9 mouse cellular contexts compared by ENCODE assay signal in the genomic region with DNA sequence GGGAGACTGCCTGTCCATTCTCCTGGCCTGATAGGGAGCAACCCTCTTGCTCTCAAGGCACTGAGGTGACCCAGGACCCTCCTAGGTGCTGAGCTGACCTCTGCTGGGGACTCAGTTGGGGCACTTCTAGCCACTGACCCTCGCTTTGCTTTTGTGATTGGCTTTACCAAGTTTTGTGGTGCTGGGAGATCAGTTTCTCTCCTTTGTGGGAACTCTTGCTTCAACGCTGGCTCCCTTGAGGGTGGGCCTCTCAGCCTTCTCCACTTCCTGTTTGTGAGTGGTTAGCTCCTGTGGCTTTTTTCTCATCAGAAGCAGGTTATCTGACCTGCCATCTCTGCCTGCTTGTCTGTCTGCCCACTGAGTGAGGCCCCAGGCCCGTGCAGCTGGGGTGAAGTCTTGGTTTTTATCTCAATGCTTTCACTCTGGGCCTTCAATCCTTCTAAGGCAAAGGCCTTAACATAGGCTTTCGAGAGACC. TPM values are rescaled to one million over a fixed set of nuclear protein-coding genes. Genes with fewer than 3 reads are reported as not detected.
DNase-seq lines count a peak whose midpoint lies in the region; ATAC-seq and TF ChIP-seq lines count a peak whose summit lies in the region.
"Had no signal": no experiment of that assay in that cellular context is flagged by ENCODE, and none has a peak within 500 bp of the region (broad histone marks: within the 10 kb centered on the region; RNA-seq: fewer than 3 reads in every experiment).

No protein-coding gene starts in this region.

- ATAC-seq in G1E (ENCODE audit: extremely low read depth, insufficient number of reproducible peaks, low FRiP score, poor library complexity, severe bottlenecking) = peak; percentile 22
- peak; percentile 4 for ATAC-seq in liver, embryonic 12.5 days
- no peak for ATAC-seq in forebrain, embryonic 14.5 days
- ATAC-seq in hindbrain, embryonic 13.5 days (ENCODE audit: low FRiP score) = no peak

- TF ChIP-seq CTCF in G1E (IDR thresholded peaks at IDR 0.05; ENCODE audit: low read depth, low read length) = no peak

- H3K4me1 ChIP-seq in G1E (ENCODE audit: insufficient read depth, low read depth, low read length) = peaks cover 76% of the 10 kb centered on the region
- peaks cover 85% of the 10 kb centered on the region for H3K4me1 ChIP-seq in liver, embryonic 12.5 days
- no peaks in the 10 kb centered on the region for H3K4me1 ChIP-seq in forebrain, embryonic 14.5 days (ENCODE audit: control insufficient read depth, insufficient read depth, low read length)
- no peaks in the 10 kb centered on the region for H3K4me1 ChIP-seq in hindbrain, embryonic 13.5 days (replicated peaks)

- H3K36me3 ChIP-seq in G1E (replicated peaks) = peaks cover 12% of the 10 kb centered on the region
- peaks cover 6% of the 10 kb centered on the region for H3K36me3 ChIP-seq in liver, embryonic 12.5 days
- H3K36me3 ChIP-seq in forebrain, embryonic 14.5 days (ENCODE audit: control insufficient read depth, insufficient read depth, low read length) = no peaks in the 10 kb centered on the region
- H3K36me3 ChIP-seq in hindbrain, embryonic 13.5 days = no peaks in the 10 kb centered on the region

- H3K9ac ChIP-seq in liver, embryonic 12.5 days = peak overlapping the region; percentile 86
- no peak overlapping the region for H3K9ac ChIP-seq in forebrain, embryonic 14.5 days (ENCODE audit: low read length)
- H3K9ac ChIP-seq in hindbrain, embryonic 13.5 days = no peak overlapping the region

- DNase-seq in adrenal gland, postnatal 14 days = peak; percentile 26
- no peak for DNase-seq in adrenal gland, postnatal 25 days
- DNase-seq in G1E (ENCODE audit: low spot score) = peak; percentile 70
- DNase-seq in spleen, adult 12 weeks (ENCODE audit: low spot score) = peak; percentile 51
- DNase-seq in testis, postnatal 10 days (ENCODE audit: low spot score) = no peak
- no peak for DNase-seq in forebrain, embryonic 14.5 days (ENCODE audit: low spot score)

- WGBS in liver, embryonic 12.5 days (ENCODE audit: insufficient replicate concordance) = 15% methylated on average over 4 of the region's 4 CpGs
- WGBS in forebrain, embryonic 14.5 days = 64% methylated on average over 4 of the region's 4 CpGs
- WGBS in hindbrain, embryonic 13.5 days = 78% methylated on average over 4 of the region's 4 CpGs

- peak overlapping the region; percentile 84 for H3K4me2 ChIP-seq in liver, embryonic 12.5 days
- no peak overlapping the region for H3K4me2 ChIP-seq in forebrain, embryonic 14.5 days (ENCODE audit: low read length)
- no peak overlapping the region for H3K4me2 ChIP-seq in hindbrain, embryonic 13.5 days

- peak overlapping the region; percentile 72 for H3K4me3 ChIP-seq in G1E (ENCODE audit: low read depth, low read length)
- H3K4me3 ChIP-seq in liver, embryonic 12.5 days = peak overlapping the region; percentile 51
- H3K4me3 ChIP-seq in forebrain, embryonic 14.5 days (ENCODE audit: low read depth, low read length) = no peak overlapping the region
- no peak overlapping the region for H3K4me3 ChIP-seq in hindbrain, embryonic 13.5 days

- no peaks in the 10 kb centered on the region for H3K27me3 ChIP-seq in G1E (ENCODE audit: insufficient read depth, low read length)
- no peaks in the 10 kb centered on the region for H3K27me3 ChIP-seq in liver, embryonic 12.5 days (replicated peaks)
- no peaks in the 10 kb centered on the region for H3K27me3 ChIP-seq in forebrain, embryonic 14.5 days (replicated peaks; ENCODE audit: control insufficient read depth, insufficient read depth, low read length)
- 0 out of 2 replicates have a peak, but pooled peaks cover 8% of the 10 kb centered on the region for H3K27me3 ChIP-seq in hindbrain, embryonic 13.5 days

- peak overlapping the region; percentile 100 for H3K27ac ChIP-seq in liver, embryonic 12.5 days
- H3K27ac ChIP-seq in forebrain, embryonic 14.5 days (ENCODE audit: low read depth, low read length) = no peak overlapping the region
- H3K27ac ChIP-seq in hindbrain, embryonic 13.5 days = no peak overlapping the region

- H3K9me3 ChIP-seq in G1E (replicated peaks) = no peaks in the 10 kb centered on the region
- H3K9me3 ChIP-seq in liver, embryonic 12.5 days (replicated peaks) = no peaks in the 10 kb centered on the region
- H3K9me3 ChIP-seq in forebrain, embryonic 14.5 days (replicated peaks; ENCODE audit: control insufficient read depth, low read length) = no peaks in the 10 kb centered on the region
- H3K9me3 ChIP-seq in hindbrain, embryonic 13.5 days = no peaks in the 10 kb centered on the region

RNA-seq across cellular contexts. Expression of a gene that starts 8.8 kb away (rescaled TPM):
- total RNA-seq in adrenal gland, postnatal 14 days (2021) = 2.8 and 3.9 TPM in 2 replicates
- 7.4 and 9.4 TPM in 2 replicates for total RNA-seq in adrenal gland, postnatal 25 days (2021)
- total RNA-seq in G1E (2014; fragmentation: Nextera tagmentation) (3.9 and 9.9 TPM in 2 replicates), G1E (2017) (17.4 and 21.2 TPM in 2 replicates)
- polyA plus RNA-seq in G1E (2012) = 10.2 and 10.4 TPM in 2 replicates
- polyA plus RNA-seq in liver, embryonic 12.5 days (2016; fragmentation: Nextera tagmentation; extraction: Ambion mirVana) = 5.9 and 6.2 TPM in 2 replicates
- polyA plus RNA-seq in forebrain, embryonic 14.5 days (2014; fragmentation: Nextera tagmentation; extraction: Ambion mirVana) = 13.5 and 20.2 TPM in 2 replicates
- 40.7 and 40.8 TPM in 2 replicates for polyA plus RNA-seq in hindbrain, embryonic 13.5 days (2015; fragmentation: Nextera tagmentation; extraction: Ambion mirVana)

RNA-seq across cellular contexts. Expression of a gene that starts 14.2 kb away (rescaled TPM):
- 56.5 and 74.2 TPM in 2 replicates for total RNA-seq in adrenal gland, postnatal 14 days (2021)
- total RNA-seq in adrenal gland, postnatal 25 days (2021) = 59.0 and 84.6 TPM in 2 replicates
- 64.1 and 95.8 TPM in 2 replicates for total RNA-seq in G1E (2014; fragmentation: Nextera tagmentation)
- 155 and 172 TPM in 2 replicates for total RNA-seq in G1E (2017)
- polyA plus RNA-seq in G1E (2012) = 14.7 and 15.4 TPM in 2 replicates
- 207 and 209 TPM in 2 replicates for polyA plus RNA-seq in liver, embryonic 12.5 days (2016; fragmentation: Nextera tagmentation; extraction: Ambion mirVana)
- 160 and 203 TPM in 2 replicates for polyA plus RNA-seq in forebrain, embryonic 14.5 days (2014; fragmentation: Nextera tagmentation; extraction: Ambion mirVana)
- 143 and 150 TPM in 2 replicates for polyA plus RNA-seq in hindbrain, embryonic 13.5 days (2015; fragmentation: Nextera tagmentation; extraction: Ambion mirVana)

RNA-seq across cellular contexts. Expression of a gene that starts 41.9 kb away (rescaled TPM):
- total RNA-seq in adrenal gland, postnatal 14 days (2021) = 0.64 and 1.4 TPM in 2 replicates
- total RNA-seq in adrenal gland, postnatal 25 days (2021) = not detected in 2 replicates
- total RNA-seq in G1E (2014; fragmentation: Nextera tagmentation) (not detected in 2 replicates), G1E (2017) (0.05 and 0.70 TPM in 2 replicates)
- 1.6 and 1.7 TPM in 2 replicates for polyA plus RNA-seq in G1E (2012)
- polyA plus RNA-seq in liver, embryonic 12.5 days (2016; fragmentation: Nextera tagmentation; extraction: Ambion mirVana) = 209 and 217 TPM in 2 replicates
- polyA plus RNA-seq in forebrain, embryonic 14.5 days (2014; fragmentation: Nextera tagmentation; extraction: Ambion mirVana) = 0.22 and 0.23 TPM in 2 replicates
- polyA plus RNA-seq in hindbrain, embryonic 13.5 days (2015; fragmentation: Nextera tagmentation; extraction: Ambion mirVana) = 0.65 and 1.00 TPM in 2 replicates
- total RNA-seq: left cerebral cortex, postnatal 10 days had no signal

Comparison
In these comparisons a context has a peak if more than half of its experiments do, and no peak if none do; other contexts are left out.
1. DNase-seq: peak in adrenal gland, postnatal 14 days (single experiment), G1E (single experiment) and spleen, adult 12 weeks (single experiment); none in adrenal gland, postnatal 25 days (single experiment), testis, postnatal 10 days (single experiment) and forebrain, embryonic 14.5 days (single experiment).
2. ATAC-seq: peak in G1E (single experiment) and liver, embryonic 12.5 days (single experiment); none in forebrain, embryonic 14.5 days (single experiment) and hindbrain, embryonic 13.5 days (single experiment).
3. H3K4me3 ChIP-seq: peak in G1E (single experiment) and liver, embryonic 12.5 days (single experiment); none in forebrain, embryonic 14.5 days (single experiment) and hindbrain, embryonic 13.5 days (single experiment).
4. RNA of a gene that starts 41.9 kb away (polyA plus RNA-seq): 209 to 217 TPM in liver, embryonic 12.5 days; 1.6 to 1.7 TPM in G1E, 0.65 to 1.00 TPM in hindbrain, embryonic 13.5 days and 0.22 to 0.23 TPM in forebrain, embryonic 14.5 days; every median in the first group is over 10 times any median in the second.